Mouse (Mus musculus) spleen, postnatal 10 days (tissue): ENCODE measurements around the gene Zfp322a.
"Not testable (repeated sequence)": the region's sequence is repeated elsewhere in the genome, so short reads cannot be mapped to it uniquely, and the experiment has no call there.

Experiments used
- DNase-seq, 2 experiments: peaks; one replicate each; pipeline ENCODE4 v3.0.0; 2021 to 2022; ENCODE audit warnings: low spot score in 2 of 2

Gene Zfp322a

GRCm38 (mm10) chr13:23317305-23317889, 51.6 kb downstream of the Zfp322a start:
- no peak for DNase-seq

DNA sequence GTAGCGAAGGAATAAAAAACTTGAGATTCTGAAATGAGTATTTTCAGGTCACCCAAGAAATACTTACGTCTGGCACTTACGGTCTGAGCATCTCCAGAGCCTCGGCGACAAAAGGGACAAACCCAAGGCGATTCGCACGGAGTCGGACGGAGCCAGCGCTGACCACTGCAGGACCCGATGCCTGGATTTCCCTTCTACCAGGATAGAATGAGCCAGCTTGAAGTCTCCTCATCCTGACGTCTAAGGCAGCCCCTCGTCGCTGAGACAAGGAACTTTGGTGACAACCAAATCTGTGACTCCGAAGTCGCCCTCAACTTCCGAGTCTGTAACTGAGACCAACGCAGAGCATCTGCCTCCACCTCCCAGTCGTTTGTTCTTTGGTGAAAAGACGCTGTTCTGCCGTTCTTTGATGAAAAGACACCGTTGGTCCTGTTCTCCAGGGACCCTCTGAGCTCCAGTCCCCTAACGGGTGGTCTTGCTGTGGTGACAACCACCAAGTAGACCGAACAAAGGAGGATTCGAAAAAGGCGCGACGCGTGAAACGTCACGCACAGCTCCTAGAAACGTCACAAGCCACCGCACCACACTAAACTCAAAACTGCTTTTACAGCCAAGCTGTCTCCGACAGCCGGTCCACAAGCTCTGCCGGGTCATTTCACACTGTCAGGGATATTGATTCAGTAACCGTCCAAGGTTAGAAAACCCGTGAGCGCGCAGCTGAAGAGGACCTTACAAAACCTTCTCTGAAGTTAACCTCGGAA, 55.9 kb downstream of the Zfp322a start:
- DNase-seq, result no peak

- no peak for DNase-seq
Observed at GRCm38 (mm10) chr13:23310036-23310435, 59.0 kb downstream of the Zfp322a start.

DNA sequence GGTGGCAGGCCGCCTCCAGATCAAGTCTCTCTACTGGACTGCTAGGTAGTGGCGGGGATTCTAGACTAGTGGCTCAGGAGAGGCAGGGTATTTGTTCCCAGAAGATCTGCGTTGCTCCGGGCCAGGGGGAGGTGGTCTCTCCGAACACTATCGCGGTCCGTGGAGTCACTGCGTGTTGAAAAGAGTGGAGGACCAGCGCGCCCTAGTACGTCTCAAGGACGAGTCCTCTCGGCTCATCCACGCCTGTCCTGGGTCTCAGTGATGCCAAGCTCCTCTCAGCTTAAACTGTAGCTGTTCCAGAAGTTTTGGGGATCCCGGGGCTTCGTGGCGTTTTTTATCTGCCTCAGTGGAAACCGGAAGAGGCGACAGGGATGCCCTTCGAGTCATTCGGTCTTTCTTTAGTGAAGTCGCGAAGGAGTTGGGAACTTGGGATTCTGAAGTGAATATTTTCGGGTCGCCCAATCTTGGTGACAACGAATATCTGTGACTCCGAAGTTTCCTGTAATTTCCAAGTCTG, 59.5 kb downstream of the Zfp322a start:
- no peak for DNase-seq

- not testable (repeated sequence) for DNase-seq
Observed at GRCm38 (mm10) chr13:23308639-23309307, 60.2 kb downstream of the Zfp322a start.

GRCm38 (mm10) chr13:23307069-23307814, 61.8 kb downstream of the Zfp322a start:
- no peak for DNase-seq

- DNase-seq, result no peak
Observed at GRCm38 (mm10) chr13:23306707-23307068, 62.3 kb downstream of the Zfp322a start.
